Mouse (Mus musculus) lung, postnatal 4 days (tissue): ENCODE data around the gene Sh2d6.
A peak's percentile ranks its signal among the peaks of the same experiment; 100 is the strongest.

Source experiments
- DNase-seq, 2 experiments: peaks; one replicate each; pipeline ENCODE4 v3.0.0; 2021

The Sh2d6 gene

DNA sequence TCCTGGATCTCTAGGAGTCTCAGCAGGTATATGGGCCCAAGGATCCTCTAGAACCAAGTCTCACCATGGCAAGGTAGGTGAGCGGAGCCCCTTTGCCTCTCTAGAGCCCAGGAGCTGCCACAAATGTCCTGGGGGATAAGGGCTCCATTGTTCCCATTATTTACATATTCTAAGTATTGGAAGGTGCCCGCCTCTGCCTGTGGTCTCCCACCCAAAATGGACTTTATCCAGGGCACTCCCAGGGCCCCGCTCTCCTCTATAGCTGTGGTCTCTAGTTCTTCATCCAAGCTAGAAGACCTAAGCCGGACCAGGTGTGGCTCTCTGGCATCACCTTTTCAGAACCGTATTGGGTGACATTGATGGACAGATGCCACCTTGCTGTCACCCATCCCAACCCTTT is at the start of gene Sh2d6:
Sh2d6 (minus strand) TSS at position 101 of the 400 bp plus-strand sequence.
- no peak for DNase-seq

DNA sequence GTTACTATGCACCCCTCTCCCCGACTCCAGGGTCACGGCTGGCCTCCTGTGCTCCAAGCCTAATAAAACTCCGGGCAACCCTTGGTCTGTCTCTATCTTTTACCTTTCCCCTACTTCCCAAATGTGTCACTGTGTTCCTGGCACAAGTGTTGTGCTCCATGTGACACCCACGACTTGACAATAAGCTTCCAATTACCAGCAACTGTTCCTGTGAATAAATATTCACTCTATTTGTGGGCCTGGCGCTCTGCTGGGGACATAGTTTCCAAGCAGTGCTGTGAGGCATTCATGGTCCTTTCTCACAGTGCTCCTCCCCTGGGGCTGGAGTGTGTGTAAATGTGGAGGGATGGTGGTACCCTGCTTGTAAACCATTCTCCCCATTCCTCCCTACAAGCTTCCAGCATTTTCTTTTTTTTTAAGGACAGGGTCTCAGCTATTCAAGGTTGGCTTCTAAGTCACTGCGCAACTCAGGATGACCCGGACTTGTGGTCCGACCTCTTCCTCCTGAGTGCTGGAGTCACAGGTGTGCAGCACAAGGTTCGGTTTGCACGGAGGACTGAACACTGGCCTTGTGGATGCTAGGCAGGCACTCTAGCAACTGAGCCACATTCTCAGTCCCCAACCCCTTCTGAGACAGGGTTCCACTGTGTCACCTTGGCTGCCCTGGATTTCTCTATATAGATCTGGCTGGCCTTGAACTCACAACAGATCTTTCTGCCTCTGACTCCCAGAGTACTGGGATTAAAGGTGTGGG is 49.3 kb upstream of the Sh2d6 start:
- DNase-seq: no peak

DNA sequence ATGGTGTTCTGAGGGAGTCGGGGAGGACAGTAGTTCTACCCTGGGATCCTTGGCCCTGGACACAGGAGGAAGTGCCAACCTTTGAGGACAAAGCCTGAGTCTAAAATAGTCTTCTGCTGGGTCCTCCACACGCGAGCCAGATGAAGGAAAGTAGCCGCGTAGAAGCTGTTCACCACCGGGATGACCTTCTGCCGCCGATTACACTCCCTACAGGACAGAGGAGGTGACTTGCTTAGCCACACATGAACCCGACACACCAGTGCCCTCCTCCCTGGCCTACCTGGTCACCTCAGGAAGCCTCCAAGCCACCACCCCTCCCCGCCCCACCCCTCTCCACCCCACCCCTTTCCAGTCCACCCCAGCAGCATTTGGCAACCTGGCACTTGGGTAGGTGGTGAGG is 47.2 kb upstream of the Sh2d6 start:
- no peak for DNase-seq

GRCm38 (mm10) chr6:72567508-72567907 is 46.0 kb upstream of the Sh2d6 start:
- DNase-seq: no peak

DNA sequence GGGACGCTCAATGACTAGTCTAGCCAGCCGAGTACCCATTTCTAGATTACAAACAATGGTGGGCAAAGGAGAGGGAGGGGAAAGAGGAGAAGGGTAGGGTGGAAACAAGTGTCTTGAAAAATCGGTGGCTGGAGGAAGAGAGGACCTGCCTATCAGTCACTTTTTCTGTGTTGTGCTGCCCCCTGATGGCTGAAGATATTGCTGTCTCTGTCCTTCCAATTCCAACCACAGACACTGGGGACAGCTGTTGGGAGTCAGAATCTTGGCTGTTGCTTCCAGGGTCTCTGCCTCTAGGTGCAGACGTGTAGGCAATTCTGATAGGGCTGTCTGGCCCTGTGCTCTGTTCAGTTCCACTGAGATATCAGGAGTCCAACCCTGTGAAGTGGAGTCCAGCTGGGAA is 44.5 kb upstream of the Sh2d6 start:
- DNase-seq: peak; percentile 80 to 91

DNA sequence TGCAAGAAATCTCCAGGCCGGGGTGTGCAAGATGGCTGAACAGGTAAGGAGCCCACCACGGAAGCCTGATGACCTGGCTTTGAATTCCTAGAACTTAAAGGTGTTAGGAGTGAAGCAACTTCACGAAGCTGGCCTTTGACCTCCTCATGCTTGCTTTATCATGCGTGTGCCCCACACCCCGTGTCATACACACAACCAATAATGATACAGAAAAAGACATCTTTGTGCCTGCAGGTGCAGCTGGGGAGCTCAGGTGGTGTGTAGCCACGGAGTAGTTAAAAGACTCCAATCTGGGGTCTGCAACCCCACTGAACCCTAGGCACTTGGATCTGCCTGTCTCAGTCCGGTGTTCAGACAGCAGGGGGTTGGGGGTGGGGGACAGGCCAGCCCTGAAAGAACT is 44.0 kb upstream of the Sh2d6 start:
- no peak for DNase-seq

DNA sequence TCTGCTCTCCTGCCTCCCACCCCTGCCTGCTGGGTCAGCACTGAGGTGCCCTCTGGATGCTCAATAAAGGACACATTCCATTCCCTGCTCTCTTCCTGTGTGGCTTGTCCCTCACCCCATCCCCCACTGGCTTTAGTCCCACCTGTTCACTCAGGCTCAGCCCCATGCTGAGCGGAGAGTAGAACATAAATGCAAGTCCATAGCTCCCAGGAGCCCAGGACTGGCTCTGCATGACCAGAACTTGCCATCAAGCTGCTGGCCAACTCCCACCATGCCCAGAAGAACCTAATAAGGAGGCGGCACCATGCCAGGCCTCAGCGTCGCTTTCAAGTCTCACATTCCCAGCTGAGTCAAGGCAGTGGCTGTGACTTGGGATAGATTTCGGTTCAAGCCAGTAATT is 41.4 kb upstream of the Sh2d6 start:
- DNase-seq: no peak

GRCm38 (mm10) chr6:72562486-72562885 is 41.0 kb upstream of the Sh2d6 start:
- no peak for DNase-seq

DNA sequence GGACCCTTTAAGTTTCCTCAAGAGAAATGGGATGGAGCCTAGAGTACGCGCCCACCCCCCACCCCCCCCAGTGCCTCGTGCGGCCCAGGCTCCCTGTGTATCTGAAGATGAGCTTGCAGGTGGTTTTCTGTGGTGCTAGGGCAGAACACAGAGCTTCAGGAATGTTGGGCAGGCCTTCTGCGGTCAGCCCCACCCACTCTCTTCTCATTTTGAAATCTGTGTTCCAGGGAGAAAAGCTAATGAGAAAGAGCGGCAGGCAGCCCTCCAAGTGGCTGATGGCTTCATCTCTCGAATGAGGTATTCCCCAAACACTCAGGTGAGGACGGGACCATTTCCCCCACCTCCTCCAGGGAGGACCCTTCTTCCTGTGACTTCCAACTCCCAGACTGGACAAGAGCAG is 39.3 kb upstream of the Sh2d6 start:
- no peak for DNase-seq

DNA sequence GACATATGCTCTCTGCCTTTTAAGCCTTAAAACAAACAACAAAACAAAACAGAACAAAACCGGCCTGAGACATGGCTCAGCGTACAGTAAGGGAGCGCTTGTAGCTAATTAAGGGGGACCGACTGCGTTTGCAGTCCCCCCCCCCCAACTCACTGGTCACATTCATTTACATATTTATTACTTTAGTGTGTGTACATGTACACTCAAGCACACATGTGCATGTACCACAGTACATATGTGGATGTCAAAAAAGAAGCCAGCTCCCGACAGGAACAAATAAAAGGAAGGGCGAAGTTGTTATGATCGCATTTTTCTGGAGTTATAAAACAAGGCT is 31.5 kb upstream of the Sh2d6 start:
- DNase-seq: no peak

DNA sequence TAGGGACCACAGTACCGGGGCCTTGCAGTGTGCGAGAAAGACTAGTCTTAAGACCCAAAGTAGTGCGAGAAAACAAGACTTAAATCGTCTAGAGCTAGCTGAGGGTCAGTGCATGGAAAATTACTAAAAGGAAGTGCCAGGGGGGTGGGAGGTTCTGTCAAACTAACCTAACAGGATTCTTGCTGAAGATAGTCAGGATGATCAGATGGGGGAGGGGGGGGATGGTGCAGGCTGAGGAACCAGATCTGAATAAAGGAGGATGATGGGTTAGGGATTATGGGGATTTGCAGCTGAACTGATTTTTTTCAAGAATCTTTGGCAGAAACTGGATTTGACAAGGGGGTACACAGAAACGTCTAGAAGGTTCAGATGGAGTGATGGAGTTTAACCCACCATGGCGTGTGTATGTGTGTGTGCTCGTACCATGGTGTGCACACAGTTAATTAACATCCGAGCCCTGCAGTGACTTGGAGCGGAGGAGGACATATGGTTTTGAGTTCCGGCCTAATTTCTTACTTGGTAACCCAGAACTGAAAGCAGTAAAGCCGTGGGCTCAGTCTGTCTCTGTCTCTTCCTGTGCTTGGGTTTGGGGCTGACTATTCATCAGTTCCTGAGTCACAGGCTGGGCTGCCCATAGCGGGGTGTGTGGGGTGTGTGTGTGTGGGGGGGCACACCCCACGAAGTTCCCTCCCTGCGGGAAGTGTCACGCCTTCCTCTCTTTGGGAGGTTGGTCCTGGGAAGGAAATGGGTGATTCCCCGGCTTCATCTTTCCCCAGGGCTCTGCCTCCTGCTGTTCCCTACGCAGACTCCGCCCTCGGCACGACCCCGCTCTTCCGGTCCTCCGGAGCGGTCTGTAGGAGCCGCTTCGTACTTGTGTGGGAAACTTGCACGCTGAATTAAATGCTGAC is 30.9 kb upstream of the Sh2d6 start:
- peak; percentile 77 to 88 for DNase-seq

DNA sequence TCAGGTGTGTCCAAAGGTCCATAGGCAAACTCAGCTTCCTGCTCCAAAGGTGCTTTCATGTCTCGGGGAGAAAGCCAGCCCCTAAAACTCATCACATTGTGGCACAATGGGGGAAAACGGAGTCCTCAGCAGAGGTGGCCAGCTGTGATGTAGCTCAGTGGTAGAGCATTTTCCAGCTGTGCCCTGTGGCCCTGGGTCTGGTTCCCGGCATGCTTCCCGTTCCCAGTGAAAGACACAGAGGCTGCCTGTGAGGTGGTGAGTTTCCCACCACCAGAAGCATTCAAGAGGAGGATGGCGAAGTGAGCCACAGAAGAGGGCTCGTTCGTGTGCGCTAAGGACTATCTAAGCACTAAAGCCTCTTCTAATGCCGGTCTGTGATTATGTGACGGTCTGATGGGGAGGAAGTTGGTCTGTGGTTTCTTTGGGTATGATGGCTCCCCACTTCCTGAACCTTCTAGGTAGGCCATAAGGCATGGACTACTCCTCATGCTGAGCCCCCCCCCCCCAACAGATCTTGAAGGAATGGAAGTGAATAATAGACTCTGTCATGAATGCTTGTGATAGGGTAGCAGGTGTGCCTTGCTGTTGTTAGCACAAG is 29.1 kb upstream of the Sh2d6 start:
- DNase-seq: no peak

DNA sequence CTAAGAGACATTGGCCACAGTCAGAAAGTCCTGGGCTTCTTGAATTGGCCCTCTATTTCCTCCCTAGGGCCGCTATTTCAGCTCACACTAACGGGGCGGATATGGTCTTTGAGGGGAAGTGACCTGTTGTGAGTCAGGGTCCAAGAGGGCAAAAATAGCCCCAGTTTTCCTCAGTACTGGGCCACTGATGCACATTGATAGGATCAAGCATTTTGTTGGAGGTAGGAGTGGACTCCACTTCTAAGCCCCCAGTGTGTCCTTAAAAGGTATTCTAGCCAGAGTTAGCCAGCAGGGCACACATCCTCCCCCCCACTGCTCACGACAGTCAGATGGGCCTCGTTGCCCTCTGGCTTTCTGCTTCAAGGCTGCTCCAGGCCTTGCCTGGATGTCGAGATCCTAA is 28.5 kb upstream of the Sh2d6 start:
- DNase-seq: no peak

- peak; percentile 56 to 65 for DNase-seq
Observed at GRCm38 (mm10) chr6:72549041-72549580, 27.6 kb upstream of the Sh2d6 start.

DNA sequence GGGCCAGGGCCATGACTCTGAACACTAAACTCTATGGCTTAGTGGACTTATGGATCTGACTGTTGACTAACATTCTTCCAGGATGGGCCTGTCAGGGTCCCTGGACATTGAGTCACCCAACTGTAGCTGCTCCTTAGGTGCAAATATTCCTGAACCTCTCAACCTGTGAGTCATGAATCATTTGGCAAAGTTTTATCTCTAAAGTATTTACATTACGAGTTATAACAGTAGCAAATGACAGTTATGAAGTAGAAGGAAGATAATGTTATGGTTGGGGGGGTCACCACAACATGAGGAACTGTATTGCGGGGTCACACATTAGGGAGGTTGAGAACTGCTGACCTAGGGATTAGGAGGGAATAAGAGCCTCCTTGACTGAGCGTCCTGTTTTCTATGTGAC is 26.4 kb upstream of the Sh2d6 start:
- no peak for DNase-seq

DNA sequence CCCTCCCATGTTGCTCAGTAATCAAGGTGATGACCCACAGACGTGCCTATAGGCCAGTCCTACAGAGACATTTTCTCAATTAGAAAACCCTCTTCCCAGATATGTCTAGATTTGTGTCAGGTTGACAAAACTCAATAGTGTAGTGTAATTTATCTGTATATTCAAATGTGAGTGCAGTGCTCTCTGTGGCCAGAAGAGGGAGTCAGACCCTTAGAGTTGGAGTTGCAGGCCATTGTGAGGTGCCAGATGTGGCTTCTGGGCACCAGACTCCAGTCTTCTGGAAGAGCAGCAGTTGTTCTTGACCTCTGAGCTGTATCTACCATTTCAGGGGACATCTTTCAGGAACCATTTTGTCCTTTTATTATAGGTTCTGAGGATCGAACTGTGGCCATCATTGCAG is 25.6 kb upstream of the Sh2d6 start:
- DNase-seq: no peak

GRCm38 (mm10) chr6:72545377-72545776 is 23.9 kb upstream of the Sh2d6 start:
- no peak for DNase-seq

- DNase-seq: peak; percentile 72 to 76
Observed at GRCm38 (mm10) chr6:72544283-72544987, 22.9 kb upstream of the Sh2d6 start, which contains the start of gene Capg. Capg (plus strand) TSS chr6:72544391.

DNA sequence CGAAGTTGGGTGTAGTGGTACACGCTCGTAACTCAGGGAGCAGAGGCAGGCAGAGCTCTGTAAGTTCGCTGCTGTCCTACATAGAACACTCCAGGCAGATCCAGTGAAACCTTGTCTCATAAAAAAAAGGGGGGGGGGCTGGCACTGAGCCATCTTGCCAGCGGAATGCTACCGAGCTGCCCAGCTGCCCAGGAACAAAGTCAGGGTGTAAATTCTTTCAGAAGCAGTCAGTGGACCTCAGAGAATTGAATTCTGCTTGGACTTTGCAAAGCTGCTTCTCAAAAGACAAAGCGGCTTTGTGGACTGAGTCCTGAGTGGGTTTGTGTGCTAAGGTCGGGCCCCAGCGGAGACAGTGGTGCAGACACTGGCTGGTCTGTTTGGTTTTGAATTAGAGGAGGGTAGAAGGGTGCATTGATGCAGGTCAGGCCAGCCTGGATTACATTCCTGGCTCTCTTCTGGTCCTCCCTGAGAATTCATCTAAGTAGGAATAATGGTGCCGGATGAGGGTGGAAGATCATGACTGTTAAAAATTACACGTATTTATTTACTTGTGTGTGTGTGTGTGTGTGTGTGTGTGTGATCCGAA is 21.9 kb upstream of the Sh2d6 start:
- DNase-seq: no peak

GRCm38 (mm10) chr6:72538562-72539031 is 17.1 kb upstream of the Sh2d6 start:
- DNase-seq: peak; percentile 88 to 92

GRCm38 (mm10) chr6:72537998-72538500 is 16.5 kb upstream of the Sh2d6 start:
- no peak for DNase-seq

DNA sequence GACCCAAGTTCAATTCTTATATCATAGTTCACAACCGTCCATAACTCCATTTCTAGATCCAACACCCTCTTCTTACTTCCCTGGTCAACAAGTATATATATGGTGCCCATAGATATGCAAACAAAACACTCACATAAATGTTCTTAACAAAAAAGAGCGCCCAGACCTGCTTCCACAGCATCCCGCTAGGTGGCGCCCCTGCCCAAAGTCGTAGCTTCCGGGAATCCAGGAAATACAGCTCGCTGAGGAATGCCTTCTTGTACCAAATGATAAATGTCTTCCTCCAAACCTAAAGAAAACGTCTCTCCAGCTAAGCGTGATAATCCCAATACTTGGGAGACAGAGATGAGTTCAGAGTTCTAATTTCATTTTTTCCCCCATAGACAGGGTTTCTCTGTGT is 13.7 kb upstream of the Sh2d6 start:
- DNase-seq: peak; percentile 85 to 91
